Mouse (Mus musculus): ENCODE results near the gene Lrch4.

Lrch4 gene

GRCm38 (mm10) chr5:137686127-137686790 lies 57.3 kb downstream of the Lrch4 start:
- ATAC-seq (ENCODE audit: low TSS enrichment), result no peak

GRCm38 (mm10) chr5:137689974-137690373 lies 61.1 kb downstream of the Lrch4 start:
- no peak for ATAC-seq (ENCODE audit: low TSS enrichment)

- ATAC-seq (ENCODE audit: low TSS enrichment), result no peak
These were observed 61.6 kb downstream of the Lrch4 start for GRCm38 (mm10) chr5:137690531-137690930.
